Mouse (Mus musculus) MEL (cell line): ENCODE results near the gene Sept3.

Source experiments
- POLR2A ChIP-seq, 2 experiments: IDR thresholded peaks; 2 replicates each; pipeline ENCODE4 v1.6.1; 2011 to 2012; ENCODE audit warnings: low read length in 2 of 2, mild to moderate bottlenecking in 2 of 2, control low read depth in 1 of 2, improper control_type of control experiment in 1 of 2, low read depth in 1 of 2, moderate library complexity in 1 of 2; ENCODE audit not compliant: control insufficient read depth in 1 of 2, insufficient read depth in 1 of 2, poor library complexity in 1 of 2
- POLR2AphosphoS2 ChIP-seq: IDR thresholded peaks from 2 replicates; pipeline ENCODE4 v1.6.1; 2011; ENCODE audit warnings: low read length, improper control_type of control experiment

DNA sequence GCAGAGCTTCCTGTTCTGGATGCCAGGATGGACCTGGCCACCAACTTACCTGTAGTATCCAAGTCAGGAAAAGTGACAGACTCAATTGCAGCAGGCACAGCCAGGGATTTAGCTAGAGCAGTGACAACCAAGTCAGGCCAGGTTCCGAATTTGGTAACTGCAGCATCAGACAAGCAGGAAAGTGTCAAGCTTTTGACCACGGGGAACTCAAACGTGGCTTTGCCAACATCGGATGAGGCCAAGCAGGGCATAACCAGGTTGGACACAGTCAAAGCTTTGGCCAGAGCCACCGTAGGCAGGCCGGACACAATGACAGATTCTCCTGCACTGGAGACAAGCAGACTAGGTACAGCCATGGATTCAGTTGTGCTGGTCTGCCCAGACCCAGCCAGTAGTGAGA lies 2.4 kb upstream of the Sept3 start:
- TF ChIP-seq POLR2AphosphoS2 = no peak
- no peak for TF ChIP-seq POLR2A (IDR thresholded peaks at IDR 0.05; ENCODE audit: control insufficient read depth in 1 of 2, insufficient read depth in 1 of 2, low read depth in 1 of 2, low read length in 2 of 2, poor library complexity in 1 of 2)
